Mouse (Mus musculus): ENCODE results near the gene Lrp6. TPM values are rescaled to one million over a fixed set of nuclear protein-coding genes. Genes with fewer than 3 reads are reported as not detected.

Gene Lrp6
- total RNA-seq, 2 experiments from 2014 or later: 55.3 to 59.1 TPM

- intact Hi-C loops (cut with DNase I): no loop called here
- no peak for DNase-seq (ENCODE audit: low spot score)
Measured at GRCm38 (mm10) chr6:134579506-134579905, 12.7 kb upstream of the Lrp6 start.

- intact Hi-C loops (cut with DNase I): no loop called here
- DNase-seq (ENCODE audit: low spot score): no peak
Measured at GRCm38 (mm10) chr6:134578039-134578438, 11.3 kb upstream of the Lrp6 start.

- intact Hi-C loops (cut with DNase I): loop anchor here (2.0 kb wide), 1 partner anchor 19 kb away; no protein-coding TSS in a partner anchor
- DNase-seq (ENCODE audit: low spot score): no peak
Measured at GRCm38 (mm10) chr6:134575288-134575741, 8.6 kb upstream of the Lrp6 start.

GRCm38 (mm10) chr6:134567986-134568556 is 1.3 kb upstream of the Lrp6 start:
- intact Hi-C loops (cut with DNase I): loop anchor here (2.0 to 5.0 kb wide), 4 partner anchors 36 to 141 kb away; no protein-coding TSS in a partner anchor
- DNase-seq (ENCODE audit: low spot score): no peak

DNA sequence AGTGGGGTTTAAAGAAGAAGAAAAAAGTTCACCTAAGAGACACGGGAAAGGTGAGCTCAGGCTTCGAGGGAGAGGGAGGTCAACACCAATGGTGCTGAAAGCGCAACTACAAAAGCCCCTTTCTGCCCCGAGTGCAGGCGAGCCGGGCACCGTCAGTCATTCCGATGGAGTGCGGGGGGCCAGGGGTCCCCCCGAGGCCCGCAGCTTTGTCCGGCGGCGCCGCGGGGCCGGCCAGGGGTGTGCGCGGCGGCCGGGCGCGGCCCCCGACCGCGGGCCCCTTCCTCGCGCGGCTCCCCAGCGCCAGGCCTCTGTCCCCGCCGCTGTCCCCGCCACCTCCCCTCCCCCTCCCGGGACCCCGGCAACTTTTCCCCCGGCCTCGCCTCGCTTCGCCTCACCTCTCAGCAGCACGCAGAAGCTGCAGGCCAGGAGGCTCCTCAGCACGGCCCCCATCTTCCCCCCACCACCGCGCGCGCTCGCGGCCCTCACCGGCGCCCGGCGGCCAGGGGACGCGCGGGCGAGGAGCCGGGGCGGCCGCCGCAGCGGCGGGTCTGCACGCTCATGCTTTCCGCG is 432 bp downstream of the Lrp6 start:
- DNase-seq (ENCODE audit: low spot score): no peak

GRCm38 (mm10) chr6:134565606-134566247 is 1.0 kb downstream of the Lrp6 start:
- DNase-seq (ENCODE audit: low spot score): no peak
- intact Hi-C loops (cut with DNase I): loop anchor here (2.0 to 5.0 kb wide), 4 partner anchors 33 to 138 kb away; no protein-coding TSS in a partner anchor

More for the DNA sequence above, 432 bp downstream of the Lrp6 start:
- intact Hi-C loops (cut with DNase I): loop anchor here (2.0 to 5.0 kb wide), 4 partner anchors 34 to 139 kb away; no protein-coding TSS in a partner anchor

DNA sequence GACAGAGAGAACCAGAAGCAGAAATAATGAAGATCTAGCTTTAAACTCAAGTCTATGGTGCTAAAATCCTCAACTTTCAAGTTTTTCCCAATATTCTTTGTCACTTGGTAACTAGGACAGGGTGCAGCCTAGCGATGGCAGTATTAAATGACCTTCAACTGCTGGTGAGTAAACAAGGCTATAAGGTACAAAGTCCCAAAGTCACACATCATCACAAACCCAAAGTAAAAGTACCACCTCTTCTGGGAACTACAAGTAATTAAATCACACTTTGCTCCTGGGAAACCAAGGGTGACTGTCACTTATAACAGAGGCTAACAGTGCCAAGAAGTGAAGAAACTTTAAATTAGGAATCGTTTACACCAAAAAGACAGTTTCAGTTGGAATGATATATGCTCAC is 2.2 kb downstream of the Lrp6 start:
- DNase-seq (ENCODE audit: low spot score): no peak
- intact Hi-C loops (cut with DNase I): loop anchor here (5.0 kb wide), 1 partner anchor 52 kb away; no protein-coding TSS in a partner anchor

DNA sequence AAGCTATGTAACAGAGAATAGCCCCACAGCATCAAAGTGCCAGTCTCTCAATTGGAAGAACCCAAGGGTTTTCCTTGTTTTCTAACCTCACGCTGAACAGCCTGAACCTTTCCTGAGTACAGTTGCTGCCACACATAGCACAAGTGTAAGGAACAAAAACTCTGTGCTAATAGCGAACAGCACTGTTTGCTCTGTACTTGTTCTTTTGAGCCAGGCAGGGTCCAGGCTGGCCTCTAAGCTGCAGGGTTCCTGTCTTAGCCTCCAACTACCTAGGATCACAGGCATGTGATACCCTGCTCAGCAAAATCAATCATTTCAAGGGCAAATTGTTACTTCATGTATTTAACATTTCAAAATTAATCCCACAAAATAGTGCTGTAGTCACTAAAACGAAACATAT is 7.1 kb downstream of the Lrp6 start:
- intact Hi-C loops (cut with DNase I): loop anchor here (5.0 kb wide), 1 partner anchor 47 kb away; no protein-coding TSS in a partner anchor
- DNase-seq (ENCODE audit: low spot score): no peak

- DNase-seq (ENCODE audit: low spot score): no peak
- intact Hi-C loops (cut with DNase I): no loop called here
Measured at GRCm38 (mm10) chr6:134558546-134559129, 8.1 kb downstream of the Lrp6 start.

DNA sequence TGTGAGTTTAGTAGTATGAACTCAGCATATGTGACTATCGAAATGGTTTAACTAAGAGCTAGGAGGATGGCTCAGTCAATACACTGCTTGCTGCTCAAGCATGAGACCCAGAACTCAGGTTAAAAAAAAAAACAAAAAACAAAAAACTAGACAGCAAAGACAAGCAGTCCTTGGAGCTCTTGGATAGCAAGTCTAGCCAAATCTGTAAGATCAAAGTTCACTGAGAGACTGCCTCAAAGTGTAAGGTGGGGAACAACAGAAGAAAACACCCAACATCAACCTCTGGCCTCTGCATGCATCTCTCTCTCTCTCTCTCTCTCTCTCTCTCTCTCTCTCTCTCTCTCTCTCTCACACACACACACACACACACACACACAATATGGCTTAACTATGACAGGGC is 9.7 kb downstream of the Lrp6 start:
- DNase-seq (ENCODE audit: low spot score): no peak
- intact Hi-C loops (cut with DNase I): no loop called here

- no peak for DNase-seq (ENCODE audit: low spot score)
- intact Hi-C loops (cut with DNase I): no loop called here
Measured at GRCm38 (mm10) chr6:134556185-134556950, 10.4 kb downstream of the Lrp6 start.

DNA sequence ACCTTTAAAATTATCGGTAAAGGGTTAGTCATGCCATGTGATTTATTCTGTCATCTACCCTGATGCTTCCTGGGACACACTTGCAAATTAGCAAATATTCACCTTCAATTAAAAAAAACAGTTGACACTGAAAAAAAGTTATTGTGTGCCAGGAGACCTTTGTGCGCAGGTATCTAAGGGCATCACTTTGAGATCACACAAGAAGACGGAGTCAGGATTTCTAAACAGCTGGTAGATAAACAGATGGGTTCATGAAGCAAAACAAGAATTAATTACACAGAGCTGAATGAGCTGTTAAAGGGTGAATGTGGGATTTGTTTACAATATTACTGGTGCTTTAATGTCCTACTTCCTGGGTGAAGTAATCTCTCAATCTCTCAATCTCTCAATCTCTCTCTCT is 11.6 kb downstream of the Lrp6 start:
- no peak for DNase-seq (ENCODE audit: low spot score)
- intact Hi-C loops (cut with DNase I): no loop called here

DNA sequence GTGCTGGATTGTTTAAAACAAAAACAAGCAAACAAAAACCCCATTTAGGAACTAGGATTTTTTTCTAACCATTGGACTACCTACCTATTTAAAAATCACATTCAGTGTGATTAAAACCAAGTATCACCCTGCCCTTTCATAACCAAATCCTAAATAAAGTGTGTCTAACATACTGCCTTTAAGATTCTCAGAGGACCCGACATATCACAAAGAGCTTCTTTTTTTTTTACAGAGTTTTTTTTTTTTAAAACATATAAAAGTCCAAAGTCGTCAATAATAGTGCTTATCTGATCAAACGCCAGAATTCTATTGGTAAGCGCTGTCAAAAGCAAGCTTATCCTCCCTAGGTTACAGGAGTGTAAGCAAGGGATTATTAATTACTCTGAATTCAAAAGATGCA is 12.5 kb downstream of the Lrp6 start:
- intact Hi-C loops (cut with DNase I): no loop called here
- no peak for DNase-seq (ENCODE audit: low spot score)

GRCm38 (mm10) chr6:134551007-134551406 is 15.8 kb downstream of the Lrp6 start:
- intact Hi-C loops (cut with DNase I): no loop called here
- no peak for DNase-seq (ENCODE audit: low spot score)

DNA sequence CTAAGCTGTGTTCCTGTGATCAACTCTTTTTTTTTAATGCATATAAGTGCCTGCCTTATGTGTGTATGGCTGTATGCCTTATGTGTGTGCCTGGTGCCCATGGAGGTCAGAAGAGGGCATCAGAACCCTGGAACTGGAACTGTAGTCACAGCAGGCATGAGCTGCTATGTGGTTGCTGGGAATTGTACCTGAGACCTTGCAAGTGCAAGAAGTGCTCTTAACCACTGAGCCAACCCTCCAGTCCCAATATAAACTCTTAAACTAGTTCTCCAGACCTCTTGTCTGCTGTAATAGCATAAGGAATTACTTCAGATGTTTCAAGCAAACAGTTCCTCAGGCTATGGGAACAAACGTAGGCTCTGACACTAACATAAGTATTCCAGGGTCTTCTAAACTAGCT is 16.4 kb downstream of the Lrp6 start:
- intact Hi-C loops (cut with DNase I): no loop called here
- DNase-seq (ENCODE audit: low spot score): no peak

DNA sequence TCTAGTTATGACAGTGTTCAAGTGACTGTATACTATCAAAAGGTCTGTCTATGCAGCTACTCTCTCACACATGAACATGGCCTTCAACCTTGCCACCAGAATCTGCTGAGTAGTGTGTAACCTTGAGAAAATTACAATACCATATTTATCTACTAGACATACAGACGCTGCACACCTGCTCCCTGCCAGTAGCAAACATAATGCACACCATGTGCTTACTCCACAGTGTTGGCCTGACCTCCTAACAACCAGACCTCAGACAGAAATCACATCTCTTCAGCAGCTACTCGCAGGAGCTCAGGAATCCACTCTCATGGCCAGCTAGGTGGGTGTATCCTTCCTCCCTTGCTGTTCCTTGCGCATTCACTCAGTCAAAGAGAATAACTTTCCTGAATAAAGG is 21.9 kb downstream of the Lrp6 start:
- DNase-seq (ENCODE audit: low spot score): no peak
- intact Hi-C loops (cut with DNase I): no loop called here

GRCm38 (mm10) chr6:134544093-134544492 is 22.7 kb downstream of the Lrp6 start:
- intact Hi-C loops (cut with DNase I): no loop called here
- DNase-seq (ENCODE audit: low spot score): no peak

- no peak for DNase-seq (ENCODE audit: low spot score)
- intact Hi-C loops (cut with DNase I): no loop called here
Measured at GRCm38 (mm10) chr6:134543607-134544006, 23.2 kb downstream of the Lrp6 start.

GRCm38 (mm10) chr6:134542374-134542773 is 24.4 kb downstream of the Lrp6 start:
- intact Hi-C loops (cut with DNase I): no loop called here
- no peak for DNase-seq (ENCODE audit: low spot score)

GRCm38 (mm10) chr6:134540161-134540560 is 26.6 kb downstream of the Lrp6 start:
- intact Hi-C loops (cut with DNase I): no loop called here
- no peak for DNase-seq (ENCODE audit: low spot score)

All from heart, postnatal 25 days (tissue).